Mouse (Mus musculus) left cerebral cortex, postnatal 4 days (tissue): ENCODE measurements at regions not wholly inside any gene's neighbourhood (a gene's known extent, or its start where the extent isn't known, plus 50 kb on each side); places are given as distances from the start of the nearest gene placed in this dataset.

ENCODE experiments used
- DNase-seq: peaks from one replicate; pipeline ENCODE4 v3.0.0-alpha.2; 2022
- intact Hi-C: fragments of 180-260 bp; cut with DNase I; formaldehyde crosslinking; loops from one replicate; pipeline ENCODE4 v1.15.1; 2025

- DNase-seq, result no peak
- intact Hi-C loops, result no loop called here
Measured at GRCm38 (mm10) chr9:76734387-76734786, 167.5 kb upstream of the Fam83b start.

DNA sequence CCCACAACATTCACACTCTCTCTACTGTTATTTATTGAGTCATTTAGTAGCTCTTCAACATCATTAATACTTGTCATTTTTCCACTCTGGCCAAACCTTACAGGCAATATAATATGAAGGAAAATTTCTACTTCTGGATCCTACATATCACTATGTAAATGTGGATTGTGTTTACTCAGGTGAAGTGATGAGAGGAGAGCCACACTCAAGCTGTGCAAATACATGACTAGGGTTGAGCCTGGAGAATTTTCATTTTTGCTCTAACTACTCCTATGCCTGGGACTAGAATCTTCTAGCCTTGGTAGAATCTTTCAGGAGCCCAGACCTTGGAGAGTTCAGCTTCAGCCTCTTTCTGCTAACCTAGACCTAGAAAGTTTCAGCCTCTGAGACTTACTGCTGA lies 166.9 kb upstream of the Fam83b start:
- DNase-seq, result no peak
- intact Hi-C loops, result no loop called here

- intact Hi-C loops, result no loop called here
- no peak for DNase-seq
Measured at GRCm38 (mm10) chr9:76722881-76723280, 156.0 kb upstream of the Fam83b start.

DNA sequence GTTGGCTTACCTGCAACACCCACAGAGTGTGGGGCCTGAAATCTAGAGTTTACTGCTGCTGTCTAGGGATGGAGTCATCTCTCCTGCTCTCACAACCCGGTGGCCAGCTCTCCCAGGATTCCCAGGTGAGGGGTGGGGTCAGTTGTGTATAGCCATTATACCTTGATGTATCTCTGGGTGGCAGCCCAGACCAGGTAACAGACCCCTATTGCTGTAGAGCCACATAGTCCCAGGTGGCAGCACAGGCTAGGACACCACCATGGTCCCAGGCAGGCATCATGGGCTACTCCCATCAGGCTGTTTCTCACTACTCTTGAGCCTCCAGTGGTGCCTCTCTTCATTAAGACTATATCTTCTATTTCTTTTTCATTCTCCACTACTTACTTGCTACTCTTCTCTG lies 148.9 kb upstream of the Fam83b start:
- DNase-seq, result no peak
- intact Hi-C loops, result no loop called here

- intact Hi-C loops, result no loop called here
- DNase-seq, result no peak
Measured at GRCm38 (mm10) chr9:76706451-76706850, 139.5 kb upstream of the Fam83b start.

DNA sequence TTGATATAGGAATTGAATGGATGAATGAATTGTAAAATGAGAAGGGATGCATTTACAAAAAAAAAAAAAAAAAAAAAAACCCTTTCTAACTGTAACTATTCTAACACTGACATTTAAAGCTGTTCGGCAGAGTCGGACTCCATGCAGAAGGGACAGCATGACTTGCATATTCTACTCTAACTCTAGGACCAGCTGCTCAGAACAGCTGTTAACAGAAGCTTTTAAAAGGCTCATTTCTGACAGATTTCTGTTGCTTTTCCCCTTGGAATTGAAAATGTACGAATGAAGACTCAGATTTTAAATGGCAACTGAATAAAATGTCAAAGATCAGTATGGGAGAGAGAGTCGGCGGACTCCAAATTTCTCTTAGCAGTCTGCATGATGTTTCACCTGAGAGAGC lies 138.9 kb upstream of the Fam83b start:
- DNase-seq, result no peak
- intact Hi-C loops, result no loop called here

DNA sequence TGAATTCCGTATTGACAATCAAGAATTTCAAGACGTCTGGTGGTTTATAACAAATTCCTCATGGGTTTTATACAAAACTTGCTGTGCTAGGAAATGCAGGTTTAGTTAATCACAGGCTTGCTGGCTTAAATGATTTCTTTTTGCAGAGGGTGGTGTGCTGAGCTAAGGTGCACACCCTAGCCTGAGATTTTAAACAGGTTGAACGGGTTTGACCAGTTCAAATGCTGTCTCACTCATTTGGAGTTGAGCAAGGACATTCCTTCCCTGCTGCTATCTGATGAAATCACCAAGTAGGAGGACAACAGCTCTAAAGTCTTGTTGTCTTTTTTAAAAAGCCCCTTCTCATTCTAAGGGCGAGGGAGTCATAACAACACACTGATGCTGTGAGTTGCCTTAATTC lies 128.6 kb upstream of the Fam83b start:
- DNase-seq, result no peak
- intact Hi-C loops, result no loop called here

DNA sequence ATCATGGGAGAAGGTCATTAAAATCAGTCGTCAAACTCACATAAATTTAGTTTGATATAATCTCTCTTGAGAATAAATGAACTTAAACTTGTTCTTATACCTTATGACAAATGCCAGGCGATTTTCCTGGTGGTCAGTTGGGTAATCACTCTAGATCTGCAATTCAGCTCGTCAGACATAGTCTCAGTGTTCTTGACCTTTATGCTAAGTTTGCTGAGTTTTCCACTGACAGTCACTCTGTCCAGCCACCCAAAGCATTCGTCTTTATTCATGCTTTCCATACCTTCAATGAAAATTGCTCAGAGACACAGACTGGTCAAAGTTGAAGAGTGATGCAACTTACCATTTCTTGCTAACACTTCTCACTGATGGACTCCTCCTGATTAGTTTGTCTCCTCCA lies 126.1 kb upstream of the Fam83b start:
- no peak for DNase-seq
- intact Hi-C loops, result no loop called here

DNA sequence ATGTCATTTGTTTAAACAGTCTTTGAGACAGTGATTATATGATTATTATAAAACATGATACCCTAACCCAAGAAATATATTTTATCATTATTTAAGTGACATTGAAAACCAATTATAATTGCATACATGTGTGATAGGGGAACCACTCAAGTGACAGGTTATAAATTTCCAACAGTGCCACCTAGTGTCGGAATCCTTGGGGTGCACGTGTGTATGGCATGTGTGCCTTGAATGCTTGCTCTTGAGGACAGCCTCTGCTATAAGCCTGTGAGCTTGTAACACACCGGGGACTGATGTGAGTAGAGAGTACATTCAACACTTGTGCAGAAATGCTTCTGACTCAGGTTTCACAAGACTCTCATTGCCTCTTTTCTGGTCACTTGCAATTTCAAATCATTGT lies 93.9 kb upstream of the Fam83b start:
- intact Hi-C loops, result no loop called here

DNA sequence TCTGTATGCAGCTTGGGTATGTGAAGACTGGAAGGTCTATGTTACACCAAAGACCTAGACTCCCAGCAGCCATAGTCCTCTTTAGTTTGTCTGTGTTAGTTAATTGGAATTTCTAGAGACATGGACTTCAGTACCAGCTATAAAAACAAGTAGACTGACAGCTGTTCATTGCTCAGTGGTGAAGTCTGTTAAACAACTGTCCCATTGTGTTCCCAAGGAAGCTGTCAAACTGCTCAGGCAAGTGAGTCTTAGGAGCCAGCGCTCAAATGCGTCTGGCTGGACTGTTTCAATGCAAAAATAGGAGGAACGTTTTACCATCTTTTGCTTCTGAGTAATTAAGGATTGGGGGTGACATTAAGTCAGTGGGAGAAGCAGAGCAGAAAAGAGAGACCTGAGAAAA lies 92.9 kb upstream of the Fam83b start:
- intact Hi-C loops, result no loop called here
- no peak for DNase-seq

More for the DNA sequence above, 93.9 kb upstream of the Fam83b start:
- DNase-seq, result peak; percentile 56

GRCm38 (mm10) chr9:76653311-76653710 lies 86.4 kb upstream of the Fam83b start:
- intact Hi-C loops, result no loop called here
- DNase-seq, result no peak

DNA sequence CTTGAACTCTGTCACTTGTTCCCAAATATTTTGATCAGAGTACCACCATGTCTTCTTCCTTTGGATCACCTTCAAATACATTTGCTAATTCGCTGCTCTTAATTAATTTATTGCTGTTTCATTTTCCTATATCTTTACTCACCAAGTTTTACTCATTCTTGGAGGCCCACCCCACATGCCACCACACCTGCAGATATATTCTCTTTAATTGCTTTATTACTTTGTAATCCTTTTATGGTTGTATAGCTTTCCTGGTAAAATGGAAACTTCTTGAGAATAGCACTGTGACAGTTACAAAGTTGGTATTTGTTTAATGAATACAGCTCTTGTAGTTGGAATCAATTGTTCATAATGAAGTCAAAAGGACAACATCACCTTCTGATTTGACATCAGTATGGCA lies 82.6 kb upstream of the Fam83b start:
- intact Hi-C loops, result no loop called here
- DNase-seq, result no peak

- intact Hi-C loops, result no loop called here
- DNase-seq, result no peak
Measured at GRCm38 (mm10) chr9:76646383-76646782, 79.5 kb upstream of the Fam83b start.
